Mouse (Mus musculus) CH12.LX (cell line): ENCODE measurements around the gene Sh2d6. TPM values are rescaled to one million over a fixed set of nuclear protein-coding genes. Genes with fewer than 3 reads are reported as not detected.
A peak's percentile ranks its signal among the peaks of the same experiment; 100 is the strongest.

Experiments
- DNase-seq: peaks from one replicate; pipeline ENCODE4 v3.0.0-alpha.2; 2013; ENCODE audit errors: extremely low read depth
- H3K27ac ChIP-seq: 2 replicates; pipeline ENCODE4 v1.5.1; 2012; ENCODE audit warnings: low read depth, mild to moderate bottlenecking, control low read depth, moderate library complexity; ENCODE audit not compliant: insufficient read depth
- H3K27me3 ChIP-seq: replicated peaks from 2 replicates; pipeline ENCODE3; 2012; ENCODE audit warnings: inconsistent platforms
- H3K36me3 ChIP-seq, 2 experiments: replicated peaks in 1 of 2; 2 replicates each; pipeline versions ENCODE3 to v1.6.1; 2012; ENCODE audit warnings: inconsistent platforms in 1 of 2, low read length in 1 of 2, mild to moderate bottlenecking in 1 of 2, mixed read lengths in 1 of 2, moderate library complexity in 1 of 2; ENCODE audit not compliant: control insufficient read depth in 1 of 2, insufficient read depth in 1 of 2
- H3K4me1 ChIP-seq, 2 experiments: 2 replicates each; pipeline ENCODE4 v1.6.1; 2012; ENCODE audit warnings: inconsistent platforms in 1 of 2, moderate library complexity in 1 of 2; ENCODE audit not compliant: insufficient read depth in 2 of 2, control insufficient read depth in 1 of 2
- H3K4me2 ChIP-seq: 2 replicates; pipeline ENCODE4 v1.6.1; 2012; ENCODE audit warnings: low read depth, mild to moderate bottlenecking, control low read depth; ENCODE audit not compliant: poor library complexity, insufficient read depth, severe bottlenecking
- H3K4me3 ChIP-seq, 3 experiments: fragments of 150-350 bp in 1 of 3; sonication (generic) in 1 of 3; replicated peaks in 1 of 3; 2 replicates each; pipeline versions ENCODE3 to v1.5.1; 2011 to 2012; ENCODE audit warnings: low read depth in 2 of 3, low read length in 2 of 3, mild to moderate bottlenecking in 2 of 3, moderate library complexity in 2 of 3, control low read depth in 1 of 3, improper control_type of control experiment in 1 of 3, inconsistent platforms in 1 of 3, mixed read lengths in 1 of 3; ENCODE audit not compliant: poor library complexity in 1 of 3
- H3K79me2 ChIP-seq: replicated peaks from 2 replicates; pipeline ENCODE4 v1.6.1; 2012; ENCODE audit warnings: mild to moderate bottlenecking, moderate library complexity; ENCODE audit not compliant: control insufficient read depth, poor library complexity, insufficient read depth, severe bottlenecking; ENCODE audit errors: extremely low read depth
- H3K9ac ChIP-seq: 2 replicates; pipeline ENCODE4 v1.6.1; 2012; ENCODE audit warnings: low read depth, mild to moderate bottlenecking, control low read depth, moderate library complexity; ENCODE audit not compliant: insufficient read depth
- H3K9me3 ChIP-seq: replicated peaks from 2 replicates; pipeline ENCODE3; 2012; ENCODE audit warnings: low read length, inconsistent platforms, mixed read lengths
- BHLHE40 ChIP-seq: IDR thresholded peaks from 2 replicates; pipeline ENCODE4 v1.6.1; 2011; ENCODE audit warnings: mild to moderate bottlenecking, low read depth, low read length, improper control_type of control experiment
- CHD1 ChIP-seq: IDR thresholded peaks from 2 replicates; pipeline ENCODE4 v1.6.1; 2012; ENCODE audit warnings: low read depth, low read length, improper control_type of control experiment, inconsistent platforms
- CTCF ChIP-seq, 2 experiments: IDR thresholded peaks in 1 of 2; conservative IDR thresholded peaks in 1 of 2; 2 replicates each; pipeline ENCODE4 v1.5.1; 2011 to 2012; ENCODE audit warnings: low read depth in 2 of 2, low read length in 2 of 2, improper control_type of control experiment in 1 of 2, inconsistent platforms in 1 of 2, mild to moderate bottlenecking in 1 of 2, moderate library complexity in 1 of 2
- ELF1 ChIP-seq: IDR thresholded peaks from 2 replicates; pipeline ENCODE4 v1.6.1; 2014; ENCODE audit warnings: low read depth, mild to moderate bottlenecking, inconsistent platforms, low read length, improper control_type of control experiment
- ETS1 ChIP-seq: conservative IDR thresholded peaks from 2 replicates; pipeline ENCODE4 v1.6.1; 2012; ENCODE audit warnings: low read depth, mild to moderate bottlenecking, inconsistent platforms, low read length, improper control_type of control experiment, moderate library complexity
- HCFC1 ChIP-seq: IDR thresholded peaks from 2 replicates; pipeline ENCODE4 v1.6.1; 2012; ENCODE audit warnings: low read depth, mild to moderate bottlenecking, inconsistent platforms, low read length, improper control_type of control experiment
- JUN ChIP-seq: IDR thresholded peaks from 2 replicates; pipeline ENCODE4 v1.6.1; 2011; ENCODE audit warnings: low read depth, mild to moderate bottlenecking, low read length, improper control_type of control experiment, moderate library complexity; ENCODE audit not compliant: insufficient read depth
- JUND ChIP-seq: conservative IDR thresholded peaks from 2 replicates; pipeline ENCODE4 v1.6.1; 2011; ENCODE audit warnings: low read depth, low read length, improper control_type of control experiment
- MAFK ChIP-seq: IDR thresholded peaks from 2 replicates; pipeline ENCODE4 v1.6.1; 2011; ENCODE audit warnings: low read length, improper control_type of control experiment; ENCODE audit not compliant: insufficient replicate concordance
- MAZ ChIP-seq: IDR thresholded peaks from 2 replicates; pipeline ENCODE4 v1.6.1; 2012; ENCODE audit warnings: low read depth, mild to moderate bottlenecking, inconsistent platforms, low read length, improper control_type of control experiment, moderate library complexity
- MXI1 ChIP-seq: IDR thresholded peaks from 2 replicates; pipeline ENCODE4 v1.6.1; 2011; ENCODE audit warnings: mild to moderate bottlenecking, low read depth, low read length, improper control_type of control experiment
- MYC ChIP-seq: IDR thresholded peaks from 2 replicates; pipeline ENCODE4 v1.6.1; 2011; ENCODE audit warnings: low read depth, mild to moderate bottlenecking, improper control_type of control experiment, low read length
- NRF1 ChIP-seq: IDR thresholded peaks from 2 replicates; pipeline ENCODE4 v1.6.1; 2014; ENCODE audit warnings: low read depth, mild to moderate bottlenecking, inconsistent platforms, low read length, improper control_type of control experiment, moderate library complexity
- PAX5 ChIP-seq: IDR thresholded peaks from 2 replicates; pipeline ENCODE4 v1.6.1; 2012; ENCODE audit warnings: low read length, inconsistent platforms, mixed read lengths
- POLR2AphosphoS2 ChIP-seq: IDR thresholded peaks from 2 replicates; pipeline ENCODE4 v1.6.1; 2011; ENCODE audit warnings: low read depth, low read length, improper control_type of control experiment
- RAD21 ChIP-seq: IDR thresholded peaks from 2 replicates; pipeline ENCODE4 v1.6.1; 2011; ENCODE audit warnings: low read depth, mild to moderate bottlenecking, low read length, improper control_type of control experiment, moderate library complexity
- SMC3 ChIP-seq: IDR thresholded peaks from 2 replicates; pipeline ENCODE4 v1.6.1; 2011; ENCODE audit warnings: low read depth, low read length, improper control_type of control experiment
- TBP ChIP-seq: conservative IDR thresholded peaks from 2 replicates; pipeline ENCODE4 v1.6.1; 2011; ENCODE audit warnings: low read depth, low read length, improper control_type of control experiment
- USF1 ChIP-seq: IDR thresholded peaks from 2 replicates; pipeline ENCODE4 v1.6.1; 2014; ENCODE audit warnings: low read depth, mild to moderate bottlenecking, inconsistent platforms, low read length, improper control_type of control experiment
- ZC3H11A ChIP-seq: IDR thresholded peaks from 2 replicates; pipeline ENCODE4 v1.6.1; 2012; ENCODE audit warnings: low read depth, mild to moderate bottlenecking, inconsistent platforms, low read length, improper control_type of control experiment
- ZMIZ1 ChIP-seq: IDR thresholded peaks from 2 replicates; pipeline ENCODE4 v1.6.1; 2012; ENCODE audit warnings: low read depth, mild to moderate bottlenecking, inconsistent platforms, low read length, improper control_type of control experiment
- ZNF384 ChIP-seq: IDR thresholded peaks from 2 replicates; pipeline ENCODE4 v1.6.1; 2012; ENCODE audit warnings: low read depth, low read length, improper control_type of control experiment, inconsistent platforms
- dilution Hi-C: fragments of 300-500 bp; cut with MboI; formaldehyde crosslinking; loops from 2 replicates; pipeline ENCODE4 v1.14.3; 2020; ENCODE audit warnings: low sequenced_read_pairs; ENCODE audit not compliant: extremely low pct_unique_long_range_greater_than_20kb, extremely low pct_ligation_motif_present
- in situ Hi-C: fragments of 300-500 bp; cut with MboI; formaldehyde crosslinking; loops from 3 replicates; pipeline ENCODE4 v1.14.3; 2019; ENCODE audit warnings: low sequenced_read_pairs, low pct_ligation_motif_present, low pct_unique_long_range_greater_than_20kb, mixed read lengths
- polyA plus RNA-seq: library from polyadenylated mRNA; unstranded; fragments of >175 nt; gene quantifications from 2 replicates; pipeline ENCODE4 v1.2.1, GENCODE M21; 2012; ENCODE audit warnings: low read depth; ENCODE audit not compliant: insufficient read length
- total RNA-seq, 2 experiments: library from RNA; depleted of rRNA; stranded (reverse); fragments of 300-350 nt in 1 of 2; fragments of >200 nt in 1 of 2; gene quantifications; 2 replicates each; pipeline ENCODE4 v1.2.3; 2012 to 2014

The Sh2d6 gene
- total and polyA plus RNA-seq, 3 experiments: 0.78 to 4.9 (median 1.7) TPM

- TF ChIP-seq BHLHE40: 0 out of 2 replicates have a peak, but pooled peaks have one; percentile 24
- TF ChIP-seq ELF1: peak; percentile 87
- TF ChIP-seq ZMIZ1: peak; percentile 42; the same call in 1 of the 2 replicates
- no peak for TF ChIP-seq JUN
- no peak for TF ChIP-seq CTCF (conservative IDR thresholded peaks at IDR 0.05 in 1 of 2, IDR thresholded peaks at IDR 0.05 in 1 of 2; ENCODE audit: low read depth in 2 of 2, low read length in 2 of 2)
- no peak for TF ChIP-seq JUND
- peak; percentile 29; the same call in 1 of the 2 replicates for TF ChIP-seq MYC
- TF ChIP-seq, all 38 proteins: peak for 16
These were observed 17.1 kb upstream of the Sh2d6 start (continued) for GRCm38 (mm10) chr6:72538562-72539031.

- dilution Hi-C loops (no loop called here), in situ Hi-C loops (loop anchor here (5.0 kb wide), 1 partner anchor 111 kb away; no protein-coding TSS in a partner anchor)
- H3K27me3 ChIP-seq: no peaks in the 10 kb centered on the region
- H3K4me3 ChIP-seq: peak overlapping the region in 2 of 3 experiments; percentile 52 to 53
- peaks cover 5% of the 10 kb centered on the region for H3K9me3 ChIP-seq
- no peaks in the 10 kb centered on the region for H3K79me2 ChIP-seq
- H3K36me3 ChIP-seq: no peaks in the 10 kb centered on the region
- H3K9ac ChIP-seq: peak overlapping the region; percentile 15; the same call in 1 of the 2 replicates
- no peak for TF ChIP-seq NRF1
- no peak for TF ChIP-seq ETS1
- no peak for TF ChIP-seq USF1
- no peak for TF ChIP-seq CHD1
- TF ChIP-seq RAD21: no peak
- TF ChIP-seq ZNF384: no peak
- no peak for TF ChIP-seq BHLHE40
- no peak for TF ChIP-seq TBP
- no peak for TF ChIP-seq SMC3
- TF ChIP-seq MAZ: no peak
- no peak for TF ChIP-seq PAX5
- no peak for TF ChIP-seq POLR2AphosphoS2
- no peak for TF ChIP-seq ZC3H11A
- TF ChIP-seq MAFK: no peak
- no peak for TF ChIP-seq MXI1
- TF ChIP-seq MYC: no peak
- TF ChIP-seq HCFC1: no peak
- no peak for TF ChIP-seq JUND
- peak overlapping the region; percentile 58 for H3K4me2 ChIP-seq
- no peak overlapping the region for H3K27ac ChIP-seq
- H3K4me1 ChIP-seq: peaks cover 4 to 39% of the 10 kb centered on the region in 2 experiments; a peak in 3 of 4 replicates
- DNase-seq: no peak
These were observed 16.5 kb upstream of the Sh2d6 start for GRCm38 (mm10) chr6:72537998-72538500.
